Mouse (Mus musculus): ENCODE measurements around the gene Ift22.

DNA sequence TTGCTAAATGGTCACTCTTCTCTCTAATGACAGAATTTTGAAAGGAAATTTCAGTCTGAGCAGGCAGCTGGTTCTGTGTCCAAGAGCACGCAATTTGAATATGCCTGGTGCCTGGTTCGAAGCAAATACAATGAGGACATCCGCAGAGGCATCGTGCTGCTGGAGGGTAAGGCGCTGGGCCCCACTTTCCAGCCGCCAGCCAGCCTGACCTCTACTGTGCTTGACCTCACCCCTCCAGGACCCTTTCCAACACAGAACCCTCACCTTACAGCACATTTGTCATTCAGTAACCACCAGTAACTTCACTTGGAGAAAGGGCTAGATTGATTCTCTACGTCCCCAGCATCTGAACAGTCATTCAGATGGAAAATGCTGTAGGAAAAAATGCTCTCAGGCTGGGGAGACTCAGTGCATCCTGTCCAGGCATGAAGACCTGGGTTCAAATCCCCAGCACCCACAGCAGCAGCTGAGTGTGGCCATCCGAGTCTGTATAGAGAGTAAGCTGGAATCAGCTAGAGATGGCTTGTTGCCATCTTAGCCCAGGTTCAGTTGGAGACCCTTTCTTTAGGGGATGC, 55.1 kb downstream of the Ift22 start:
- no peak for TF ChIP-seq CTCF (IDR thresholded peaks at IDR 0.05)
- TF ChIP-seq EP300 (IDR thresholded peaks at IDR 0.05; ENCODE audit: insufficient read depth, low read depth, low read length) = no peak

Data from heart, adult 2 months (tissue).